Mouse (Mus musculus) heart, postnatal 0 days (tissue): ENCODE data around the gene Ercc6.

ENCODE experiments used
- CTCF ChIP-seq: IDR thresholded peaks from 2 replicates; pipeline ENCODE4 v1.5.1; 2016; ENCODE audit warnings: antibody characterized with exemption, control low read depth, low read depth
- EP300 ChIP-seq: IDR thresholded peaks from 2 replicates; pipeline ENCODE4 v1.6.1; 2016; ENCODE audit warnings: antibody characterized with exemption, low read depth

- TF ChIP-seq CTCF (no peak), EP300 (no peak)
Observed at GRCm38 (mm10) chr14:32465889-32466288, 47.4 kb upstream of the Ercc6 start, which contains the start of gene Chat.
